Mouse (Mus musculus): ENCODE results near the gene Def8.

- no peak for TF ChIP-seq POLR2AphosphoS5 (IDR thresholded peaks at IDR 0.05; ENCODE audit: insufficient replicate concordance, low read depth, low read length)
- TF ChIP-seq CTCF (IDR thresholded peaks at IDR 0.05; ENCODE audit: low read depth, low read length) = no peak
These were observed 3.6 kb upstream of the Def8 start for GRCm38 (mm10) chr8:123419711-123420110.

Data from G1E (cell line).